8 mouse cellular contexts compared by ENCODE assay signal in the genomic region with DNA sequence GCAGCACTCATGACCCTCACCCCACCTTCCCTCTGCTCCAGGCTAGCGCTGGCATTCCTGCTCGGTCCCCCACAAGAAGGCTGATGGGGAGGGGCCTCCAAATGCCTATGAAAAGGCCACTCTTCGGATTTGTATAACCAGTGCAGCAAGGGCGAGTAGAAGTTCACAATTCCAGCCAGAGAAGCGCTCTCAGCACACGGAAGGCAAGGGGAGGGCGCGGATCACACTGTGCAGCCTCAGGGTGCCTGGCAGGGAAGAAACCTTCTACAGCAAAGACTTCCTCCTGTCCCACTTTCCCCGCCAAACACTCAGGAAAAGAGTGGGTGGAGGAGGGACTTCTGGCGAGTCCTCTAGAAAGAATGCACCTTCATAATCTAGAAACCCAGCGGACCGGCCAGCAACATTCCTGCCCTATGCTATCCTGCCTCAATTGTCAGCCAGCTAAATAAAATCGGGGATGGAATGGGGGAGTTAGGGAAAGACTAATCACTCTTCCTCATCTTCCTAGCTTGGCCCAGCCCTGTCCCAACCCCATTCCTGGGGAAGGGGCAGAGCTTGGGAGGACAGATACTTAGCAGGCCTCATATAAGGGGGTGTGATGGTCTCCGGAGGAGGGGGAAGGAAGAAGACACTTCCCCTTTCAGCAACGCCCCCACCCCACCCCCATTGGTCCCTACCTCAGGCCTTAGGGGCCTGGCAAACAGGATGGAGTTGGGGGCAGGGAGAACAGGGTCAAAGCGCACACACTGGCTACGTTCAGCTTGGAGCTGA. TPM values are rescaled to one million over a fixed set of nuclear protein-coding genes. Genes with fewer than 3 reads are reported as not detected.
DNase-seq lines count a peak whose midpoint lies in the region; ATAC-seq and TF ChIP-seq lines count a peak whose summit lies in the region.

No protein-coding gene starts in this region.

- peak overlapping the region; percentile 95 for H3K9ac ChIP-seq in heart, adult 2 months (ENCODE audit: low read depth, low read length)
- peak overlapping the region; percentile 76 for H3K9ac ChIP-seq in lung, embryonic 14.5 days

- peak overlapping the region; percentile 98 for H3K27ac ChIP-seq in heart, adult 2 months
- H3K27ac ChIP-seq in kidney, adult 2 months (ENCODE audit: insufficient read depth, low read depth, low read length), result peak overlapping the region; percentile 95
- peak overlapping the region; percentile 90 for H3K27ac ChIP-seq in lung, embryonic 14.5 days (ENCODE audit: low read depth)

- H3K27me3 ChIP-seq in heart, adult 2 months (ENCODE audit: control insufficient read depth, insufficient read depth, low read length), result no peaks in the 10 kb centered on the region
- H3K27me3 ChIP-seq in kidney, adult 2 months (replicated peaks; ENCODE audit: control insufficient read depth, insufficient read depth, low read length), result no peaks in the 10 kb centered on the region
- H3K27me3 ChIP-seq in lung, embryonic 14.5 days (ENCODE audit: insufficient read depth, low read length), result no peaks in the 10 kb centered on the region

- H3K4me2 ChIP-seq in lung, embryonic 14.5 days, result peak overlapping the region; percentile 78

- 8% methylated on average over 17 of the region's 17 CpGs for WGBS in heart, adult 2 months
- WGBS in kidney, adult 2 months, result 7% methylated on average over 17 of the region's 17 CpGs
- WGBS in lung, embryonic 14.5 days, result 24% methylated on average over 17 of the region's 17 CpGs

- peak; percentile 50; the same call in 1 of the 2 replicates for TF ChIP-seq EP300 in heart, adult 2 months (IDR thresholded peaks at IDR 0.05; ENCODE audit: insufficient read depth, low read depth, low read length)

- peaks cover 42% of the 10 kb centered on the region for H3K4me1 ChIP-seq in heart, adult 2 months (ENCODE audit: control insufficient read depth, insufficient read depth, low read length)
- H3K4me1 ChIP-seq in kidney, adult 2 months (ENCODE audit: control insufficient read depth, insufficient read depth, low read length), result peaks cover 39% of the 10 kb centered on the region
- peaks cover 24% of the 10 kb centered on the region for H3K4me1 ChIP-seq in lung, embryonic 14.5 days (ENCODE audit: insufficient read depth)

- H3K36me3 ChIP-seq in heart, adult 2 months (ENCODE audit: control insufficient read depth, insufficient read depth, low read length), result peaks cover 25% of the 10 kb centered on the region
- H3K36me3 ChIP-seq in kidney, adult 2 months (ENCODE audit: control insufficient read depth, insufficient read depth, low read length), result no peaks in the 10 kb centered on the region
- no peaks in the 10 kb centered on the region for H3K36me3 ChIP-seq in lung, embryonic 14.5 days (ENCODE audit: insufficient read depth)

- peak; percentile 37 for DNase-seq in gastrocnemius, postnatal 14 days
- DNase-seq in gastrocnemius, postnatal 4 days (ENCODE audit: low spot score in 2 of 2), result no peak
- peak; percentile 73 for DNase-seq in cerebellum, adult 8-10 months
- DNase-seq in heart, adult 2 months, result peak; percentile 69 to 71
- peak; percentile 72 for DNase-seq in kidney, adult 2 months
- peak; percentile 57 for DNase-seq in lung, embryonic 14.5 days
- DNase-seq in yolk sac, embryonic 10.5 days (ENCODE audit: low spot score), result peak; percentile 80

- no peaks in the 10 kb centered on the region for H3K9me3 ChIP-seq in lung, embryonic 14.5 days (ENCODE audit: low read depth, low read length)

- peak; percentile 50 for TF ChIP-seq POLR2A in heart, adult 2 months (IDR thresholded peaks at IDR 0.05; ENCODE audit: insufficient read depth, low read depth, low read length)
- no peak for TF ChIP-seq POLR2A in kidney, adult 2 months (IDR thresholded peaks at IDR 0.05; ENCODE audit: low read depth, low read length)

- intact Hi-C loops in gastrocnemius, postnatal 14 days (cut with DNase I; ENCODE audit: low total_unique reads), result no loop called here
- intact Hi-C loops in heart, adult 2 months (cut with DNase I), result loop anchor here (5.0 to 10.0 kb wide), 2 partner anchors 569 to 666 kb away; no protein-coding TSS in a partner anchor

- peak overlapping the region; percentile 100 for H3K4me3 ChIP-seq in heart, adult 2 months
- H3K4me3 ChIP-seq in kidney, adult 2 months (ENCODE audit: insufficient read depth, low read depth, low read length), result peak overlapping the region; percentile 86
- H3K4me3 ChIP-seq in lung, embryonic 14.5 days (ENCODE audit: low read depth, low read length), result peak overlapping the region; percentile 72

- peaks cover 2% of the 10 kb centered on the region; the same call in 1 of the 2 replicates for H3K79me2 ChIP-seq in heart, adult 2 months (replicated peaks; ENCODE audit: control insufficient read depth, insufficient read depth, low read length)

- TF ChIP-seq CTCF in heart, adult 2 months (IDR thresholded peaks at IDR 0.05), result 0 out of 2 replicates have a peak, but pooled peaks have one; percentile 6
- no peak for TF ChIP-seq CTCF in kidney, adult 2 months (conservative IDR thresholded peaks at IDR 0.05; ENCODE audit: insufficient read depth, insufficient read length, low read depth, low read length)
- peak; percentile 28; the same call in 1 of the 2 replicates for TF ChIP-seq CTCF in lung, embryonic 14.5 days (IDR thresholded peaks at IDR 0.05; ENCODE audit: low read depth)

- no peak for ATAC-seq in lung, embryonic 14.5 days (ENCODE audit: insufficient read depth)
- ATAC-seq in megakaryocyte progenitor cell, adult 5-6 weeks (replicated peaks; ENCODE audit: poor library complexity), result no peak

RNA-seq across cellular contexts. Expression of a gene that starts 1.5 kb away (rescaled TPM):
- 10 to 100 TPM; 88.5 to 89.4 TPM for total RNA-seq in gastrocnemius, postnatal 14 days (2021)
- 10 to 100 TPM; 80.4 to 91.4 TPM for total RNA-seq in gastrocnemius, postnatal 4 days (2021)
- total RNA-seq in heart, adult 2 months (2021), result 100 to 1,000 TPM; 234 to 237 TPM
- 317 and 318 TPM in 2 replicates for polyA plus RNA-seq in heart, adult 2 months (2012; rRNA removed)
- 220 and 229 TPM in 2 replicates for polyA plus RNA-seq in kidney, adult 2 months (2012; rRNA removed)
- polyA plus RNA-seq in lung, embryonic 14.5 days (2014; fragmentation: Nextera tagmentation; extraction: Ambion mirVana), result 88.3 and 93.1 TPM in 2 replicates
- 1.5 and 4.0 TPM in 2 replicates for total RNA-seq in megakaryocyte progenitor cell, adult 5-6 weeks (2015)
- 1.4 and 2.5 TPM in 2 replicates for total RNA-seq in megakaryocyte progenitor cell, adult 5-6 weeks (2017)

RNA-seq across cellular contexts. Expression of a gene that starts 18.6 kb away (rescaled TPM):
- 10 to 100 TPM; 10.9 to 12.0 TPM for total RNA-seq in gastrocnemius, postnatal 14 days (2021)
- total RNA-seq in gastrocnemius, postnatal 4 days (2021), result 10 to 100 TPM; 27.4 to 29.4 TPM
- total RNA-seq in heart, adult 2 months (2021), result 10 to 100 TPM; 13.4 to 16.8 TPM
- 29.7 and 35.6 TPM in 2 replicates for polyA plus RNA-seq in heart, adult 2 months (2012; rRNA removed)
- polyA plus RNA-seq in kidney, adult 2 months (2012; rRNA removed), result 11.9 and 13.9 TPM in 2 replicates
- polyA plus RNA-seq in lung, embryonic 14.5 days (2014; fragmentation: Nextera tagmentation; extraction: Ambion mirVana), result 64.5 and 67.3 TPM in 2 replicates
- total RNA-seq in megakaryocyte progenitor cell, adult 5-6 weeks (2015), result 0.05 TPM in 1 of 2 replicates, not detected in the other
- total RNA-seq in megakaryocyte progenitor cell, adult 5-6 weeks (2017), result 0.08 TPM in 1 of 2 replicates, not detected in the other

RNA-seq across cellular contexts. Expression of a gene that starts 19.5 kb away (rescaled TPM):
- 10 to 100 TPM; 26.1 to 31.3 TPM for total RNA-seq in gastrocnemius, postnatal 14 days (2021)
- total RNA-seq in gastrocnemius, postnatal 4 days (2021), result 10 to 100 TPM; 86.4 TPM
- 1 to 10 TPM; 7.4 to 7.5 TPM for total RNA-seq in heart, adult 2 months (2021)
- 24.8 and 35.6 TPM in 2 replicates for polyA plus RNA-seq in heart, adult 2 months (2012; rRNA removed)
- 12.5 and 15.9 TPM in 2 replicates for polyA plus RNA-seq in kidney, adult 2 months (2012; rRNA removed)
- polyA plus RNA-seq in lung, embryonic 14.5 days (2014; fragmentation: Nextera tagmentation; extraction: Ambion mirVana), result 135 and 146 TPM in 2 replicates
- total RNA-seq in megakaryocyte progenitor cell, adult 5-6 weeks (2015), result not detected in 2 replicates
- total RNA-seq in megakaryocyte progenitor cell, adult 5-6 weeks (2017), result not detected in 2 replicates

RNA-seq across cellular contexts. Expression of a gene that starts 40.1 kb away (rescaled TPM):
- under 1 TPM; 0.66 to 0.82 TPM for total RNA-seq in gastrocnemius, postnatal 14 days (2021)
- 1 to 10 TPM; 1.5 to 1.7 TPM for total RNA-seq in gastrocnemius, postnatal 4 days (2021)
- 1 to 10 TPM; 1.3 to 1.5 TPM for total RNA-seq in heart, adult 2 months (2021)
- polyA plus RNA-seq in heart, adult 2 months (2012; rRNA removed), result 0.97 and 1.4 TPM in 2 replicates
- polyA plus RNA-seq in kidney, adult 2 months (2012; rRNA removed), result 3.0 and 3.6 TPM in 2 replicates
- 8.7 and 9.6 TPM in 2 replicates for polyA plus RNA-seq in lung, embryonic 14.5 days (2014; fragmentation: Nextera tagmentation; extraction: Ambion mirVana)
- not detected in 2 replicates for total RNA-seq in megakaryocyte progenitor cell, adult 5-6 weeks (2015)
- total RNA-seq in megakaryocyte progenitor cell, adult 5-6 weeks (2017), result not detected in 2 replicates

RNA-seq across cellular contexts. Expression of a gene that starts 45.6 kb away (rescaled TPM):
- total RNA-seq in gastrocnemius, postnatal 14 days (2021), result 10 to 100 TPM; 13.2 to 13.3 TPM
- 10 to 100 TPM; 35.8 to 38.1 TPM for total RNA-seq in gastrocnemius, postnatal 4 days (2021)
- 10 to 100 TPM; 23.5 to 24.1 TPM for total RNA-seq in heart, adult 2 months (2021)
- polyA plus RNA-seq in heart, adult 2 months (2012; rRNA removed), result 44.0 and 63.3 TPM in 2 replicates
- polyA plus RNA-seq in kidney, adult 2 months (2012; rRNA removed), result 29.3 and 32.0 TPM in 2 replicates
- 127 and 136 TPM in 2 replicates for polyA plus RNA-seq in lung, embryonic 14.5 days (2014; fragmentation: Nextera tagmentation; extraction: Ambion mirVana)
- total RNA-seq in megakaryocyte progenitor cell, adult 5-6 weeks (2015), result 21.4 and 32.9 TPM in 2 replicates
- 31.8 and 37.3 TPM in 2 replicates for total RNA-seq in megakaryocyte progenitor cell, adult 5-6 weeks (2017)

Comparison
In these comparisons a context has a peak if more than half of its experiments do, and no peak if none do; other contexts are left out.
1. DNase-seq: peak in gastrocnemius, postnatal 14 days (single experiment), cerebellum, adult 8-10 months (single experiment), heart, adult 2 months (2 of 2), kidney, adult 2 months (single experiment), lung, embryonic 14.5 days (single experiment) and yolk sac, embryonic 10.5 days (single experiment); none in gastrocnemius, postnatal 4 days (0 of 2).
2. RNA of a gene that starts 1.5 kb away (total RNA-seq): 234 to 237 TPM in heart, adult 2 months, 80.4 to 91.4 TPM in gastrocnemius, postnatal 4 days and 88.5 to 89.4 TPM in gastrocnemius, postnatal 14 days; 1.4 to 4.0 TPM in megakaryocyte progenitor cell, adult 5-6 weeks; every median in the first group is over 10 times any median in the second.
3. RNA of a gene that starts 18.6 kb away (total RNA-seq): 27.4 to 29.4 TPM in gastrocnemius, postnatal 4 days, 13.4 to 16.8 TPM in heart, adult 2 months and 10.9 to 12.0 TPM in gastrocnemius, postnatal 14 days; 0.05 to 0.08 TPM in megakaryocyte progenitor cell, adult 5-6 weeks; every median in the first group is over 10 times any median in the second.
4. RNA of a gene that starts 19.5 kb away (total RNA-seq): 86.4 TPM in gastrocnemius, postnatal 4 days, 26.1 to 31.3 TPM in gastrocnemius, postnatal 14 days and 7.4 to 7.5 TPM in heart, adult 2 months; not detected in megakaryocyte progenitor cell, adult 5-6 weeks; every median in the first group is over 4 times any median in the second.
5. Peak in every context shown above with its lines, with median percentiles within 50 percentile points of each other: H3K27ac ChIP-seq and H3K4me3 ChIP-seq.